Comparison of ENCODE assay signal across 11 mouse cellular contexts in genomic region chr9:45952890-45953289, GRCm38 (mm10). TPM values are rescaled to one million over a fixed set of nuclear protein-coding genes. Genes with fewer than 3 reads are reported as not detected.
DNase-seq lines count a peak whose midpoint lies in the region; ATAC-seq and TF ChIP-seq lines count a peak whose summit lies in the region.
"Had no signal": no experiment of that assay in that cellular context is flagged by ENCODE, and none has a peak within 500 bp of the region (broad histone marks: within the 10 kb centered on the region; RNA-seq: fewer than 3 reads in every experiment).

No protein-coding gene starts in this region.

- no peak overlapping the region for H3K27ac ChIP-seq in forebrain, embryonic 16.5 days (ENCODE audit: low read length)
- H3K27ac ChIP-seq in forebrain, embryonic 12.5 days: no peak overlapping the region
- no peak overlapping the region for H3K27ac ChIP-seq in lung, embryonic 14.5 days (ENCODE audit: low read depth)
- no peak overlapping the region for H3K27ac ChIP-seq in heart, embryonic 16.5 days (ENCODE audit: low read length)
- H3K27ac ChIP-seq in macrophage: 0 out of 2 replicates have a peak overlapping the region, but pooled peaks have one; percentile 60

- H3K4me3 ChIP-seq in forebrain, embryonic 16.5 days (replicated peaks; ENCODE audit: low read length): no peak overlapping the region
- H3K4me3 ChIP-seq in forebrain, embryonic 12.5 days (replicated peaks): no peak overlapping the region
- no peak overlapping the region for H3K4me3 ChIP-seq in lung, embryonic 14.5 days (ENCODE audit: low read depth, low read length)
- H3K4me3 ChIP-seq in heart, embryonic 16.5 days (ENCODE audit: low read length): peak overlapping the region; percentile 92
- H3K4me3 ChIP-seq in macrophage (ENCODE audit: inconsistent target): peak overlapping the region; percentile 64; the same call in 1 of the 2 replicates

- H3K36me3 ChIP-seq in forebrain, embryonic 16.5 days (ENCODE audit: control insufficient read depth, insufficient read depth): peaks cover 7% of the 10 kb centered on the region; the same call in 1 of the 2 replicates
- peaks cover 31% of the 10 kb centered on the region for H3K36me3 ChIP-seq in forebrain, embryonic 12.5 days (replicated peaks)
- H3K36me3 ChIP-seq in lung, embryonic 14.5 days (ENCODE audit: insufficient read depth): peaks cover 41% of the 10 kb centered on the region
- H3K36me3 ChIP-seq in heart, embryonic 16.5 days (ENCODE audit: control insufficient read depth, insufficient read depth): peaks cover 35% of the 10 kb centered on the region
- H3K36me3 ChIP-seq in macrophage (ENCODE audit: inconsistent target): peaks cover 39% of the 10 kb centered on the region

- H3K4me2 ChIP-seq in forebrain, embryonic 16.5 days (ENCODE audit: low read length): no peak overlapping the region
- H3K4me2 ChIP-seq in forebrain, embryonic 12.5 days: no peak overlapping the region
- peak overlapping the region; percentile 65; the same call in 1 of the 2 replicates for H3K4me2 ChIP-seq in lung, embryonic 14.5 days
- peak overlapping the region; percentile 92 for H3K4me2 ChIP-seq in heart, embryonic 16.5 days (ENCODE audit: low read depth, low read length)

- no peaks in the 10 kb centered on the region for H3K9me3 ChIP-seq in forebrain, embryonic 16.5 days (ENCODE audit: control insufficient read depth, low read length)
- H3K9me3 ChIP-seq in forebrain, embryonic 12.5 days: no peaks in the 10 kb centered on the region
- no peaks in the 10 kb centered on the region for H3K9me3 ChIP-seq in lung, embryonic 14.5 days (ENCODE audit: low read depth, low read length)
- H3K9me3 ChIP-seq in heart, embryonic 16.5 days (replicated peaks; ENCODE audit: control insufficient read depth, low read length): no peaks in the 10 kb centered on the region

- ATAC-seq in forebrain, embryonic 16.5 days: no peak
- no peak for ATAC-seq in forebrain, embryonic 12.5 days (ENCODE audit: low FRiP score)
- ATAC-seq in lung, embryonic 14.5 days (ENCODE audit: insufficient read depth): no peak
- ATAC-seq in heart, embryonic 16.5 days (replicated peaks; ENCODE audit: extremely low read depth, insufficient read depth, low FRiP score): no peak
- ATAC-seq: activated CD4-positive, CD25-positive, alpha-beta regulatory T cell, adult 4 months had no signal

- no peak for TF ChIP-seq CTCF in lung, embryonic 14.5 days (IDR thresholded peaks at IDR 0.05; ENCODE audit: low read depth)

- peaks cover 20% of the 10 kb centered on the region for H3K4me1 ChIP-seq in forebrain, embryonic 16.5 days (replicated peaks; ENCODE audit: control insufficient read depth, insufficient read depth, low read length)
- peaks cover 26% of the 10 kb centered on the region for H3K4me1 ChIP-seq in forebrain, embryonic 12.5 days
- peaks cover 3% of the 10 kb centered on the region; the same call in 1 of the 2 replicates for H3K4me1 ChIP-seq in lung, embryonic 14.5 days (ENCODE audit: insufficient read depth)
- peaks cover 14% of the 10 kb centered on the region for H3K4me1 ChIP-seq in heart, embryonic 16.5 days (ENCODE audit: control insufficient read depth, insufficient read depth, low read length)

- H3K9ac ChIP-seq in forebrain, embryonic 16.5 days (replicated peaks; ENCODE audit: low read depth, low read length): 0 out of 2 replicates have a peak overlapping the region, but pooled peaks have one; percentile 10
- no peak overlapping the region for H3K9ac ChIP-seq in forebrain, embryonic 12.5 days
- H3K9ac ChIP-seq in lung, embryonic 14.5 days: no peak overlapping the region; the same call in 1 of the 2 replicates
- H3K9ac ChIP-seq in heart, embryonic 16.5 days (ENCODE audit: low read length): peak overlapping the region; percentile 95

- 76% methylated on average over 7 of the region's 7 CpGs for WGBS in forebrain, embryonic 16.5 days
- WGBS in forebrain, embryonic 12.5 days: 81% methylated on average over 7 of the region's 7 CpGs
- WGBS in lung, embryonic 14.5 days: 75% methylated on average over 7 of the region's 7 CpGs
- 83% methylated on average over 7 of the region's 7 CpGs for WGBS in heart, embryonic 16.5 days
- 84% methylated on average over 7 of the region's 7 CpGs for WGBS in macrophage (ENCODE audit: missing documents)

- no peaks in the 10 kb centered on the region for H3K27me3 ChIP-seq in forebrain, embryonic 16.5 days (replicated peaks; ENCODE audit: control insufficient read depth, insufficient read depth, low read length)
- H3K27me3 ChIP-seq in forebrain, embryonic 12.5 days: no peaks in the 10 kb centered on the region
- no peaks in the 10 kb centered on the region for H3K27me3 ChIP-seq in lung, embryonic 14.5 days (ENCODE audit: insufficient read depth, low read length)
- no peaks in the 10 kb centered on the region for H3K27me3 ChIP-seq in heart, embryonic 16.5 days (ENCODE audit: control insufficient read depth, insufficient read depth, low read length)

- no peak for DNase-seq in lung, embryonic 14.5 days
- DNase-seq in lung, postnatal 10 days: no peak
- no peak for DNase-seq in testis, postnatal 14 days (ENCODE audit: low spot score)
- no peak for DNase-seq in yolk sac, embryonic 10.5 days (ENCODE audit: low spot score)
- DNase-seq: cerebellum, postnatal 36 days; right cerebral cortex, adult 18-20 months had no signal

- H3K79me2 ChIP-seq in macrophage (ENCODE audit: inconsistent target): peaks cover 26% of the 10 kb centered on the region; the same call in 1 of the 2 replicates

RNA-seq across cellular contexts. Expression of gene Sidt2, which starts 2.2 kb away (rescaled TPM):
- polyA plus RNA-seq in forebrain, embryonic 16.5 days (2015; fragmentation: Nextera tagmentation; extraction: Ambion mirVana): 39.6 and 42.7 TPM in 2 replicates
- 26.8 and 30.7 TPM in 2 replicates for polyA plus RNA-seq in forebrain, embryonic 12.5 days (2016; fragmentation: Nextera tagmentation; extraction: Ambion mirVana)
- polyA plus RNA-seq in lung, embryonic 14.5 days (2014; fragmentation: Nextera tagmentation; extraction: Ambion mirVana): 29.9 and 34.3 TPM in 2 replicates
- polyA plus RNA-seq in heart, embryonic 16.5 days (2015; fragmentation: Nextera tagmentation; extraction: Ambion mirVana): 36.9 and 38.3 TPM in 2 replicates
- 100 to 1,000 TPM in 23 of 26 experiments, 10 to 100 TPM in 3; 72.4 to 298 (median 167) TPM for total RNA-seq in macrophage (2018; cell fraction: chromatin; rRNA removed)
- total RNA-seq in macrophage (2018; cell fraction: cytosol; rRNA removed): 100 to 1,000 TPM in 13 of 26 experiments, 10 to 100 TPM in 13; 44.5 to 165 (median 81.6) TPM
- total RNA-seq in macrophage (2018; cell fraction: nucleus; rRNA removed): 100 to 1,000 TPM in 13 of 26 experiments, 10 to 100 TPM in 13; 65.9 to 220 (median 115) TPM
- polyA plus RNA-seq in macrophage (2018): 48.8 to 139 TPM (median 91.4 TPM) in 3 replicates

RNA-seq across cellular contexts. Expression of gene Tagln, which starts 17.0 kb away (rescaled TPM):
- 5.0 and 5.6 TPM in 2 replicates for polyA plus RNA-seq in forebrain, embryonic 16.5 days (2015; fragmentation: Nextera tagmentation; extraction: Ambion mirVana)
- 10.4 and 16.7 TPM in 2 replicates for polyA plus RNA-seq in forebrain, embryonic 12.5 days (2016; fragmentation: Nextera tagmentation; extraction: Ambion mirVana)
- polyA plus RNA-seq in lung, embryonic 14.5 days (2014; fragmentation: Nextera tagmentation; extraction: Ambion mirVana): 147 and 150 TPM in 2 replicates
- 77.9 and 86.2 TPM in 2 replicates for polyA plus RNA-seq in heart, embryonic 16.5 days (2015; fragmentation: Nextera tagmentation; extraction: Ambion mirVana)
- total RNA-seq in macrophage (2018; cell fraction: chromatin; rRNA removed): 10 to 100 TPM in 1 of 26 experiments, 1 to 10 TPM in 20, under 1 TPM in 3, not detected in 2; 0.46 to 50.5 (median 2.8) TPM
- total RNA-seq in macrophage (2018; cell fraction: cytosol; rRNA removed): under 1 TPM in 13 of 26 experiments, not detected in 13; 0.10 to 0.48 (median 0.18) TPM
- 1 to 10 TPM in 15 of 26 experiments, under 1 TPM in 6, not detected in 5; 0.38 to 8.2 (median 1.3) TPM for total RNA-seq in macrophage (2018; cell fraction: nucleus; rRNA removed)
- polyA plus RNA-seq in macrophage (2018): 0.29 to 2.3 TPM in 2 of 3 replicates, not detected in the other

RNA-seq across cellular contexts. Expression of gene Rnf214, which starts 46.2 kb away (rescaled TPM):
- polyA plus RNA-seq in forebrain, embryonic 16.5 days (2015; fragmentation: Nextera tagmentation; extraction: Ambion mirVana): 79.6 and 98.3 TPM in 2 replicates
- polyA plus RNA-seq in forebrain, embryonic 12.5 days (2016; fragmentation: Nextera tagmentation; extraction: Ambion mirVana): 92.3 and 96.8 TPM in 2 replicates
- polyA plus RNA-seq in lung, embryonic 14.5 days (2014; fragmentation: Nextera tagmentation; extraction: Ambion mirVana): 52.6 and 54.4 TPM in 2 replicates
- 38.0 and 42.3 TPM in 2 replicates for polyA plus RNA-seq in heart, embryonic 16.5 days (2015; fragmentation: Nextera tagmentation; extraction: Ambion mirVana)
- 100 to 1,000 TPM in 18 of 26 experiments, 10 to 100 TPM in 8; 36.2 to 226 (median 145) TPM for total RNA-seq in macrophage (2018; cell fraction: chromatin; rRNA removed)
- 10 to 100 TPM; 24.4 to 50.7 (median 39.8) TPM for total RNA-seq in macrophage (2018; cell fraction: cytosol; rRNA removed)
- total RNA-seq in macrophage (2018; cell fraction: nucleus; rRNA removed): 100 to 1,000 TPM in 5 of 26 experiments, 10 to 100 TPM in 21; 33.3 to 106 (median 74.4) TPM
- polyA plus RNA-seq in macrophage (2018): 17.7 to 39.2 TPM (median 25.2 TPM) in 3 replicates

RNA-seq across cellular contexts. Expression of gene Pcsk7, which starts 46.6 kb away (rescaled TPM):
- 22.9 and 30.5 TPM in 2 replicates for polyA plus RNA-seq in forebrain, embryonic 16.5 days (2015; fragmentation: Nextera tagmentation; extraction: Ambion mirVana)
- 21.7 TPM in 2 replicates for polyA plus RNA-seq in forebrain, embryonic 12.5 days (2016; fragmentation: Nextera tagmentation; extraction: Ambion mirVana)
- polyA plus RNA-seq in lung, embryonic 14.5 days (2014; fragmentation: Nextera tagmentation; extraction: Ambion mirVana): 18.5 and 19.2 TPM in 2 replicates
- 18.7 and 19.9 TPM in 2 replicates for polyA plus RNA-seq in heart, embryonic 16.5 days (2015; fragmentation: Nextera tagmentation; extraction: Ambion mirVana)
- 100 to 1,000 TPM in 22 of 26 experiments, 10 to 100 TPM in 4; 68.2 to 200 (median 119) TPM for total RNA-seq in macrophage (2018; cell fraction: chromatin; rRNA removed)
- 10 to 100 TPM; 13.6 to 28.3 (median 18.6) TPM for total RNA-seq in macrophage (2018; cell fraction: cytosol; rRNA removed)
- total RNA-seq in macrophage (2018; cell fraction: nucleus; rRNA removed): 100 to 1,000 TPM in 2 of 26 experiments, 10 to 100 TPM in 24; 47.1 to 195 (median 76.8) TPM
- polyA plus RNA-seq in macrophage (2018): 11.9 to 20.7 TPM (median 16.3 TPM) in 3 replicates

RNA-seq across cellular contexts. Expression of gene Pafah1b2, which starts 59.6 kb away (rescaled TPM):
- 291 and 321 TPM in 2 replicates for polyA plus RNA-seq in forebrain, embryonic 16.5 days (2015; fragmentation: Nextera tagmentation; extraction: Ambion mirVana)
- polyA plus RNA-seq in forebrain, embryonic 12.5 days (2016; fragmentation: Nextera tagmentation; extraction: Ambion mirVana): 298 and 341 TPM in 2 replicates
- polyA plus RNA-seq in lung, embryonic 14.5 days (2014; fragmentation: Nextera tagmentation; extraction: Ambion mirVana): 179 and 184 TPM in 2 replicates
- polyA plus RNA-seq in heart, embryonic 16.5 days (2015; fragmentation: Nextera tagmentation; extraction: Ambion mirVana): 110 and 131 TPM in 2 replicates
- 10 to 100 TPM; 18.0 to 72.1 (median 46.9) TPM for total RNA-seq in macrophage (2018; cell fraction: chromatin; rRNA removed)
- 10 to 100 TPM; 40.4 to 64.0 (median 54.2) TPM for total RNA-seq in macrophage (2018; cell fraction: cytosol; rRNA removed)
- total RNA-seq in macrophage (2018; cell fraction: nucleus; rRNA removed): 10 to 100 TPM; 20.5 to 64.1 (median 40.6) TPM
- polyA plus RNA-seq in macrophage (2018): 39.7 to 51.8 TPM (median 44.3 TPM) in 3 replicates

Comparison
In these comparisons a context has a peak if more than half of its experiments do, and no peak if none do; other contexts are left out.
1. H3K9ac ChIP-seq: peak in forebrain, embryonic 16.5 days (single experiment) and heart, embryonic 16.5 days (single experiment); none in forebrain, embryonic 12.5 days (single experiment) and lung, embryonic 14.5 days (single experiment).
2. H3K4me2 ChIP-seq: peak in lung, embryonic 14.5 days (single experiment) and heart, embryonic 16.5 days (single experiment); none in forebrain, embryonic 16.5 days (single experiment) and forebrain, embryonic 12.5 days (single experiment).
3. H3K4me3 ChIP-seq: peak in heart, embryonic 16.5 days (single experiment) and macrophage (single experiment); none in forebrain, embryonic 16.5 days (single experiment), forebrain, embryonic 12.5 days (single experiment) and lung, embryonic 14.5 days (single experiment).